Mouse (Mus musculus) ES-E14 (cell line): ENCODE measurements around the gene C1qc. TPM values are rescaled to one million over a fixed set of nuclear protein-coding genes. Genes with fewer than 3 reads are reported as not detected.
A peak's percentile ranks its signal among the peaks of the same experiment; 100 is the strongest.

Experiments
- DNase-seq: peaks from one replicate; pipeline ENCODE4 v3.0.0-alpha.2; 2013; ENCODE audit warnings: low read depth, low spot score
- H3K27ac ChIP-seq: 2 replicates; pipeline ENCODE4 v1.5.1; 2012; ENCODE audit warnings: low read depth, mild to moderate bottlenecking, low read length, moderate library complexity, mixed read lengths; ENCODE audit not compliant: poor library complexity, insufficient read depth, severe bottlenecking
- H3K36me3 ChIP-seq: 2 replicates; pipeline ENCODE4 v1.6.1; 2012; ENCODE audit warnings: mild to moderate bottlenecking, low read length, moderate library complexity, mixed read lengths; ENCODE audit not compliant: control insufficient read depth, poor library complexity, insufficient read depth, severe bottlenecking
- H3K4me1 ChIP-seq, 2 experiments: fragments of 150-350 bp in 1 of 2; sonication (generic) in 1 of 2; 2 replicates each; pipeline ENCODE4 v1.6.1; 2012; ENCODE audit warnings: low read length in 2 of 2, mild to moderate bottlenecking in 1 of 2, mixed read lengths in 1 of 2; ENCODE audit not compliant: control insufficient read depth in 2 of 2, insufficient read depth in 2 of 2, poor library complexity in 1 of 2
- H3K4me3 ChIP-seq, 2 experiments: fragments of 150-350 bp in 1 of 2; sonication (generic) in 1 of 2; 2 replicates each; pipeline ENCODE4 v1.5.1; 2012; ENCODE audit warnings: low read length in 2 of 2, low read depth in 1 of 2, mild to moderate bottlenecking in 1 of 2, mixed read lengths in 1 of 2; ENCODE audit not compliant: insufficient read depth in 1 of 2, poor library complexity in 1 of 2, severe bottlenecking in 1 of 2
- H3K9ac ChIP-seq: 2 replicates; pipeline ENCODE4 v1.6.1; 2012; ENCODE audit warnings: low read depth, mild to moderate bottlenecking, low read length, mixed read lengths; ENCODE audit not compliant: poor library complexity, insufficient read depth, severe bottlenecking
- H3K9me3 ChIP-seq: fragments of 150-350 bp; sonication (generic); 2 replicates; pipeline ENCODE4 v1.6.1; 2012; ENCODE audit warnings: low read depth, mild to moderate bottlenecking, low read length; ENCODE audit not compliant: control insufficient read depth, insufficient read depth
- CHD2 ChIP-seq: IDR thresholded peaks from 2 replicates; pipeline ENCODE4 v1.6.1; 2014; ENCODE audit warnings: mild to moderate bottlenecking, low read depth, low read length, inconsistent platforms
- HCFC1 ChIP-seq: IDR thresholded peaks from 2 replicates; pipeline ENCODE4 v1.6.1; 2012; ENCODE audit warnings: low read length, inconsistent platforms, borderline replicate concordance; ENCODE audit not compliant: insufficient read depth
- MAFK ChIP-seq: IDR thresholded peaks from 2 replicates; pipeline ENCODE4 v1.6.1; 2014; ENCODE audit warnings: mild to moderate bottlenecking, low read depth, low read length, inconsistent platforms; ENCODE audit not compliant: insufficient read depth
- ZC3H11A ChIP-seq: IDR thresholded peaks from 2 replicates; pipeline ENCODE4 v1.6.1; 2012; ENCODE audit warnings: low read depth, mild to moderate bottlenecking, inconsistent platforms, low read length, borderline replicate concordance
- ZNF384 ChIP-seq: IDR thresholded peaks from 2 replicates; pipeline ENCODE4 v1.6.1; 2012; ENCODE audit warnings: low read depth, low read length, inconsistent platforms
- in situ Hi-C, 2 experiments: fragments of 600-800 bp; cut with MboI; formaldehyde crosslinking; loops; one replicate each; pipeline ENCODE4 v1.15.1; 2025; ENCODE audit warnings: low sequenced_read_pairs in 2 of 2, inconsistent platforms in 1 of 2; ENCODE audit not compliant: unreplicated experiment in 2 of 2
- total RNA-seq: library from RNA; depleted of rRNA; stranded (reverse); fragments of 300-350 nt; gene quantifications from 2 replicates; pipeline ENCODE4 v1.2.3, GENCODE M21; 2012

Gene C1qc
- total RNA-seq, 1 experiment = not detected

- in situ Hi-C loops = no loop called here
- H3K9me3 ChIP-seq = no peaks in the 10 kb centered on the region
- no peak overlapping the region for H3K27ac ChIP-seq
- no peak for DNase-seq
- H3K9ac ChIP-seq = no peak overlapping the region
- TF ChIP-seq CHD2 = no peak
- no peak for TF ChIP-seq HCFC1
- no peak for TF ChIP-seq MAFK
- H3K36me3 ChIP-seq = no peaks in the 10 kb centered on the region
- no peak overlapping the region for H3K4me3 ChIP-seq
- H3K4me1 ChIP-seq = peaks cover 0 to 16% of the 10 kb centered on the region in 2 experiments; a peak in 1 of 4 replicates
These were observed 37.6 kb upstream of the C1qc start for GRCm38 (mm10) chr4:136930474-136930873.

- Histone ChIP-seq H3K9ac (no peak overlapping the region), H3K36me3 (no peaks in the 10 kb centered on the region), H3K4me1 (peaks cover 0 to 16% of the 10 kb centered on the region in 2 experiments; a peak in 1 of 4 replicates), H3K27ac (no peak overlapping the region), H3K4me3 (no peak overlapping the region), H3K9me3 (no peaks in the 10 kb centered on the region)
- in situ Hi-C loops = no loop called here
- DNase-seq = peak; percentile 62
- TF ChIP-seq MAFK = no peak
- 0 out of 2 replicates have a peak, but pooled peaks have one; percentile 24 for TF ChIP-seq ZC3H11A
These were observed 36.1 kb upstream of the C1qc start for GRCm38 (mm10) chr4:136928928-136929327.

GRCm38 (mm10) chr4:136925804-136926203, 32.9 kb upstream of the C1qc start:
- Histone ChIP-seq H3K36me3 (no peaks in the 10 kb centered on the region), H3K9me3 (no peaks in the 10 kb centered on the region), H3K4me1 (peaks cover 0 to 10% of the 10 kb centered on the region in 2 experiments; a peak in 1 of 4 replicates), H3K9ac (no peak overlapping the region), H3K4me3 (no peak overlapping the region), H3K27ac (no peak overlapping the region)
- TF ChIP-seq ZNF384 (no peak), HCFC1 (no peak), CHD2 (no peak), ZC3H11A (no peak), MAFK (no peak)
- in situ Hi-C loops = no loop called here
- DNase-seq = no peak

GRCm38 (mm10) chr4:136924529-136924928, 31.7 kb upstream of the C1qc start:
- TF ChIP-seq HCFC1 (no peak), ZNF384 (no peak), CHD2 (no peak), ZC3H11A (no peak), MAFK (no peak)
- peaks cover 0 to 9% of the 10 kb centered on the region in 2 experiments; a peak in 1 of 4 replicates for H3K4me1 ChIP-seq
- H3K9me3 ChIP-seq = no peaks in the 10 kb centered on the region
- no peak overlapping the region for H3K9ac ChIP-seq
- H3K36me3 ChIP-seq = no peaks in the 10 kb centered on the region
- no peak overlapping the region for H3K4me3 ChIP-seq
- no peak overlapping the region for H3K27ac ChIP-seq
- DNase-seq = peak; percentile 59
- in situ Hi-C loops = no loop called here

GRCm38 (mm10) chr4:136919526-136919925, 26.7 kb upstream of the C1qc start:
- no peaks in the 10 kb centered on the region for H3K36me3 ChIP-seq
- no peaks in the 10 kb centered on the region for H3K4me1 ChIP-seq
- in situ Hi-C loops = no loop called here
- no peaks in the 10 kb centered on the region for H3K9me3 ChIP-seq
- TF ChIP-seq MAFK (no peak), ZC3H11A (no peak), HCFC1 (no peak), CHD2 (no peak), ZNF384 (no peak)
- no peak overlapping the region for H3K27ac ChIP-seq
- no peak overlapping the region for H3K9ac ChIP-seq
- H3K4me3 ChIP-seq = no peak overlapping the region
- no peak for DNase-seq
